Mouse (Mus musculus): ENCODE measurements around the gene Zfp207.

DNA sequence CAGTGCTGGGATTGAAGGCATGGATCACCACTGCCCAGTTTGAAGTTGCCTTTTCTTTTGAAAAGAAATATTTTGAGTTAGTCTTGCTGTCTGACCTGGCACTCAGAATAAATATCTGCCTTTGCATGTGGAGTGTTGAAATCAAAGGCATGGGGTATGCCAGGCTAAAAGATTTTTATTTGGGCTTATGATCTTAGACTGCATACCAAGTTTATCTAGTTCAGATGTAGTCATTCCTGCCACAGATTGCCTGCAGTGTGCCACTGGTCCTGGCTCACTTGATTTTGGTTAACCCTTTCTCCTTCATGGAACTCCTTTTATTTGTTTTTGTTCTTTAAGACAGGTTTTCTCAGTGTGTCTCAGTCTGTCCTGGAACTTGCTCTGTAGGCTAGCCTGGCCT is 1.4 kb downstream of the Zfp207 start:
- TF ChIP-seq CTCF (conservative IDR thresholded peaks at IDR 0.05; ENCODE audit: low read length): no peak
- TF ChIP-seq NANOG (IDR thresholded peaks at IDR 0.05; ENCODE audit: borderline replicate concordance, low read length): no peak
